Mouse (Mus musculus): ENCODE results near the gene Nisch.

GRCm38 (mm10) chr14:31182786-31183290 lies 33.9 kb downstream of the Nisch start:
- no peak for TF ChIP-seq CTCF (IDR thresholded peaks at IDR 0.05; ENCODE audit: low read depth, low read length)
- no peak for TF ChIP-seq POLR2A (IDR thresholded peaks at IDR 0.05; ENCODE audit: borderline replicate concordance, low read depth, low read length)
